Mouse (Mus musculus) liver, embryonic 14.5 days (tissue): Measurements from ENCODE around the gene Adam30.

Experiments
- CTCF ChIP-seq: IDR thresholded peaks from 2 replicates; pipeline ENCODE4 v1.5.1; 2016; ENCODE audit warnings: antibody characterized with exemption, low read depth, control low read depth
- EP300 ChIP-seq: IDR thresholded peaks from 2 replicates; pipeline ENCODE4 v1.6.1; 2016; ENCODE audit warnings: antibody characterized with exemption, low read depth

- TF ChIP-seq CTCF (no peak), EP300 (no peak)
Measured at GRCm38 (mm10) chr3:98199747-98200146, 39.3 kb downstream of the Adam30 start.
